ENCODE assay signal across 8 mouse cellular contexts in the genomic region with DNA sequence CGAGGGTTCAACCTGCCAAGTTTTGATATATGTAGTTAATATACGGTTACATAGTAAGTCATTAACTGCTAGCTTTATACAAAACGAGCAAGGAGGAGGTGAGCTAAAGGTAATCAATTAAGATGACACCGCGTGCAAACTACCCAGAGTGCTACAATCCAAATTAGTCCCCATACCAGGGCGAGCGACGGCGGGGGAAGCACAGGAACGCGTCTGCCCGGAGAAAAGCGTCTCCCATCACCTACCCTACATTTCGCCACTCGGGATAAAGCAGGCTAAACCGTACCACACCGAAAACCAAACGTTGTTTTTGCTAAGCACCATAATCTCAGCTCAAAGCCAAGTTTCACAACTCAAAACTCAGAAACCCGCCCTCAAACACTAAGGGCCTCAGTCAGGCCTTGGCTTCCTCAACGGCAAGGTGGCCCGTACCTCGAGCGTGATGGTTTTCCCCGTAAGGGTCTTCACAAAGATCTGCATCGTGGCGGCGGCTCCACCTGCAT. TPM values are rescaled to one million over a fixed set of nuclear protein-coding genes. Genes with fewer than 3 reads are reported as not detected.
DNase-seq lines count a peak whose midpoint lies in the region; ATAC-seq and TF ChIP-seq lines count a peak whose summit lies in the region.

No protein-coding gene starts in this region.

- peak overlapping the region; percentile 60 for H3K4me2 ChIP-seq in embryonic facial prominence, embryonic 12.5 days (replicated peaks)
- peak overlapping the region; percentile 80 for H3K4me2 ChIP-seq in hindbrain, postnatal 0 days (ENCODE audit: low read depth, low read length)
- peak overlapping the region; percentile 72 for H3K4me2 ChIP-seq in midbrain, postnatal 0 days (ENCODE audit: low read depth, low read length, poor library complexity, severe bottlenecking)

- 1% methylated on average over 27 of the region's 27 CpGs for WGBS in embryonic facial prominence, embryonic 12.5 days
- under 1% methylated on average over 27 of the region's 27 CpGs for WGBS in hindbrain, postnatal 0 days
- under 1% methylated on average over 27 of the region's 27 CpGs for WGBS in midbrain, postnatal 0 days

- peak overlapping the region; percentile 80 for H3K4me3 ChIP-seq in embryonic facial prominence, embryonic 12.5 days
- peak overlapping the region; percentile 77 for H3K4me3 ChIP-seq in hindbrain, postnatal 0 days (ENCODE audit: low read length)
- H3K4me3 ChIP-seq in midbrain, postnatal 0 days (ENCODE audit: low read depth, low read length) = peak overlapping the region; percentile 74

- peak overlapping the region; percentile 93 for H3K9ac ChIP-seq in embryonic facial prominence, embryonic 12.5 days
- H3K9ac ChIP-seq in hindbrain, postnatal 0 days (replicated peaks; ENCODE audit: low read length) = peak overlapping the region; percentile 84
- peak overlapping the region; percentile 89 for H3K9ac ChIP-seq in midbrain, postnatal 0 days (replicated peaks; ENCODE audit: low read length, poor library complexity, severe bottlenecking)

- H3K27ac ChIP-seq in embryonic facial prominence, embryonic 12.5 days = peak overlapping the region; percentile 83
- H3K27ac ChIP-seq in hindbrain, postnatal 0 days = peak overlapping the region; percentile 93
- peak overlapping the region; percentile 93 for H3K27ac ChIP-seq in midbrain, postnatal 0 days (ENCODE audit: low read depth, low read length)

- no peak for ATAC-seq in embryonic facial prominence, embryonic 12.5 days (ENCODE audit: insufficient number of reproducible peaks, insufficient read depth, low FRiP score, low TSS enrichment)
- peak; percentile 25 for ATAC-seq in hindbrain, postnatal 0 days
- peak; percentile 57 for ATAC-seq in midbrain, postnatal 0 days (ENCODE audit: low FRiP score)

- no peaks in the 10 kb centered on the region for H3K9me3 ChIP-seq in embryonic facial prominence, embryonic 12.5 days
- no peaks in the 10 kb centered on the region for H3K9me3 ChIP-seq in hindbrain, postnatal 0 days (ENCODE audit: low read length)
- H3K9me3 ChIP-seq in midbrain, postnatal 0 days (ENCODE audit: low read length) = no peaks in the 10 kb centered on the region

- no peaks in the 10 kb centered on the region for H3K27me3 ChIP-seq in embryonic facial prominence, embryonic 12.5 days
- no peaks in the 10 kb centered on the region for H3K27me3 ChIP-seq in hindbrain, postnatal 0 days (ENCODE audit: insufficient read depth, low read length)
- H3K27me3 ChIP-seq in midbrain, postnatal 0 days (ENCODE audit: insufficient read depth, low read length) = no peaks in the 10 kb centered on the region

- H3K4me1 ChIP-seq in embryonic facial prominence, embryonic 12.5 days = peaks cover 8% of the 10 kb centered on the region; the same call in 1 of the 2 replicates
- H3K4me1 ChIP-seq in hindbrain, postnatal 0 days (ENCODE audit: insufficient read depth, low read length) = peaks cover 6% of the 10 kb centered on the region; the same call in 1 of the 2 replicates
- no peaks in the 10 kb centered on the region for H3K4me1 ChIP-seq in midbrain, postnatal 0 days (ENCODE audit: insufficient read depth, low read length)

- no peak for TF ChIP-seq CTCF in hindbrain, postnatal 0 days (IDR thresholded peaks at IDR 0.05; ENCODE audit: low read depth)
- TF ChIP-seq CTCF in midbrain, postnatal 0 days (IDR thresholded peaks at IDR 0.05) = no peak

- DNase-seq in layer of hippocampus, adult 11-12 months (ENCODE audit: low spot score) = peak; percentile 26
- DNase-seq in layer of hippocampus, adult 8-10 months (ENCODE audit: low spot score in 2 of 2) = no peak
- DNase-seq in hindbrain, postnatal 0 days (ENCODE audit: low spot score) = no peak
- DNase-seq in midbrain, postnatal 0 days (ENCODE audit: low spot score) = no peak
- DNase-seq in c-Kit-positive CD71-positive TER-119-positive erythroid progenitor cells, embryonic 14.5 days (ENCODE audit: low spot score) = no peak
- DNase-seq in right cerebral cortex, postnatal 36 days (ENCODE audit: low spot score in 2 of 2) = no peak
- DNase-seq in adrenal gland, adult 2 months = no peak

- H3K36me3 ChIP-seq in embryonic facial prominence, embryonic 12.5 days = peaks cover 28% of the 10 kb centered on the region
- H3K36me3 ChIP-seq in hindbrain, postnatal 0 days (ENCODE audit: insufficient read depth, low read length) = peaks cover 20% of the 10 kb centered on the region
- peaks cover 6% of the 10 kb centered on the region; the same call in 1 of the 2 replicates for H3K36me3 ChIP-seq in midbrain, postnatal 0 days (ENCODE audit: insufficient read depth, low read length)

RNA-seq across cellular contexts. Expression of a gene that starts 0.5 kb away (rescaled TPM):
- under 1 TPM in 3 of 4 experiments, not detected in 1; 0.25 to 0.43 (median 0.37) TPM for total RNA-seq in layer of hippocampus, adult 8-10 months (2022)
- 0.19 TPM in 1 of 2 replicates, not detected in the other for polyA plus RNA-seq in embryonic facial prominence, embryonic 12.5 days (2016; fragmentation: Nextera tagmentation; extraction: Ambion mirVana)
- not detected in 2 replicates for total RNA-seq in hindbrain, postnatal 0 days (2014; rRNA removed)
- 0.16 TPM in 1 of 2 replicates, not detected in the other for polyA plus RNA-seq in hindbrain, postnatal 0 days (2015; fragmentation: Nextera tagmentation; extraction: Ambion mirVana)
- 1.2 TPM in 1 of 2 replicates, not detected in the other for total RNA-seq in midbrain, postnatal 0 days (2014; rRNA removed)
- polyA plus RNA-seq in midbrain, postnatal 0 days (2015; fragmentation: Nextera tagmentation; extraction: Ambion mirVana) = 0.15 TPM in 1 of 2 replicates, not detected in the other
- total RNA-seq in adrenal gland, adult 2 months (2021) = under 1 TPM; 0.17 to 0.40 TPM
- not detected in 2 replicates for polyA plus RNA-seq in adrenal gland, adult 2 months (2012; rRNA removed)

RNA-seq across cellular contexts. Expression of a gene that starts 0.6 kb away (rescaled TPM):
- total RNA-seq in layer of hippocampus, adult 8-10 months (2022) = 100 to 1,000 TPM; 397 to 621 (median 507) TPM
- 1,086 and 1,101 TPM in 2 replicates for polyA plus RNA-seq in embryonic facial prominence, embryonic 12.5 days (2016; fragmentation: Nextera tagmentation; extraction: Ambion mirVana)
- total RNA-seq in hindbrain, postnatal 0 days (2014; rRNA removed) = 355 and 376 TPM in 2 replicates
- polyA plus RNA-seq in hindbrain, postnatal 0 days (2015; fragmentation: Nextera tagmentation; extraction: Ambion mirVana) = 617 and 630 TPM in 2 replicates
- total RNA-seq in midbrain, postnatal 0 days (2014; rRNA removed) = 314 and 575 TPM in 2 replicates
- 518 and 553 TPM in 2 replicates for polyA plus RNA-seq in midbrain, postnatal 0 days (2015; fragmentation: Nextera tagmentation; extraction: Ambion mirVana)
- 100 to 1,000 TPM; 580 to 927 TPM for total RNA-seq in adrenal gland, adult 2 months (2021)
- 8.1 and 8.9 TPM in 2 replicates for polyA plus RNA-seq in adrenal gland, adult 2 months (2012; rRNA removed)

RNA-seq across cellular contexts. Expression of a gene that starts 21.1 kb away (rescaled TPM):
- total RNA-seq in layer of hippocampus, adult 8-10 months (2022) = 10 to 100 TPM; 34.3 to 43.4 (median 37.8) TPM
- polyA plus RNA-seq in embryonic facial prominence, embryonic 12.5 days (2016; fragmentation: Nextera tagmentation; extraction: Ambion mirVana) = 50.8 and 51.6 TPM in 2 replicates
- 17.9 and 32.4 TPM in 2 replicates for total RNA-seq in hindbrain, postnatal 0 days (2014; rRNA removed)
- 36.5 and 37.8 TPM in 2 replicates for polyA plus RNA-seq in hindbrain, postnatal 0 days (2015; fragmentation: Nextera tagmentation; extraction: Ambion mirVana)
- 19.7 and 34.3 TPM in 2 replicates for total RNA-seq in midbrain, postnatal 0 days (2014; rRNA removed)
- 30.5 and 35.9 TPM in 2 replicates for polyA plus RNA-seq in midbrain, postnatal 0 days (2015; fragmentation: Nextera tagmentation; extraction: Ambion mirVana)
- 10 to 100 TPM; 29.8 to 49.8 TPM for total RNA-seq in adrenal gland, adult 2 months (2021)
- 6.4 and 6.9 TPM in 2 replicates for polyA plus RNA-seq in adrenal gland, adult 2 months (2012; rRNA removed)

RNA-seq across cellular contexts. Expression of a gene that starts 32.5 kb away (rescaled TPM):
- 1 to 10 TPM; 5.1 to 6.8 (median 5.9) TPM for total RNA-seq in layer of hippocampus, adult 8-10 months (2022)
- polyA plus RNA-seq in embryonic facial prominence, embryonic 12.5 days (2016; fragmentation: Nextera tagmentation; extraction: Ambion mirVana) = 26.2 and 26.6 TPM in 2 replicates
- total RNA-seq in hindbrain, postnatal 0 days (2014; rRNA removed) = 2.0 and 3.8 TPM in 2 replicates
- 10.0 and 10.8 TPM in 2 replicates for polyA plus RNA-seq in hindbrain, postnatal 0 days (2015; fragmentation: Nextera tagmentation; extraction: Ambion mirVana)
- total RNA-seq in midbrain, postnatal 0 days (2014; rRNA removed) = 1.2 and 3.2 TPM in 2 replicates
- polyA plus RNA-seq in midbrain, postnatal 0 days (2015; fragmentation: Nextera tagmentation; extraction: Ambion mirVana) = 7.8 and 8.9 TPM in 2 replicates
- 10 to 100 TPM; 19.9 to 30.9 TPM for total RNA-seq in adrenal gland, adult 2 months (2021)
- 0.36 and 0.47 TPM in 2 replicates for polyA plus RNA-seq in adrenal gland, adult 2 months (2012; rRNA removed)
